Mouse (Mus musculus) kidney, postnatal 0 days (tissue): ENCODE measurements around the gene Col26a1. TPM values are rescaled to one million over a fixed set of nuclear protein-coding genes. Genes with fewer than 3 reads are reported as not detected.
"Not testable (repeated sequence)": the region's sequence is repeated elsewhere in the genome, so short reads cannot be mapped to it uniquely, and the experiment has no call there.

Experiments
- ATAC-seq: fragments of 200-750 bp; cut with Nextera tagmentation; replicated peaks from 2 replicates; pipeline ENCODE4 v1.8.0; 2017; ENCODE audit warnings: low read depth, moderate number of reproducible peaks, moderate TSS enrichment, moderate library complexity; ENCODE audit not compliant: low FRiP score
- DNase-seq: peaks from one replicate; pipeline ENCODE4 v3.0.0-alpha.2; 2016; ENCODE audit warnings: low spot score
- H3K27ac ChIP-seq: fragments of 300-500 bp; sonication (generic); 2 replicates; pipeline ENCODE4 v1.5.1; 2014; ENCODE audit warnings: mild to moderate bottlenecking
- H3K27me3 ChIP-seq: fragments of 300-500 bp; sonication (generic); 2 replicates; pipeline ENCODE4 v1.6.1; 2014; ENCODE audit warnings: low read length, mixed read lengths; ENCODE audit not compliant: insufficient read depth
- H3K36me3 ChIP-seq: fragments of 300-500 bp; sonication (generic); 2 replicates; pipeline ENCODE4 v1.6.1; 2014; ENCODE audit warnings: low read length, mixed read lengths; ENCODE audit not compliant: insufficient read depth
- H3K4me1 ChIP-seq: fragments of 300-500 bp; sonication (generic); replicated peaks from 2 replicates; pipeline ENCODE4 v1.6.1; 2014; ENCODE audit warnings: antibody characterized with exemption, low read length, mixed read lengths; ENCODE audit not compliant: insufficient read depth
- H3K4me2 ChIP-seq: fragments of 300-500 bp; sonication (generic); 2 replicates; pipeline ENCODE4 v1.6.1; 2014; ENCODE audit warnings: mild to moderate bottlenecking, low read length, moderate library complexity, mixed read lengths
- H3K4me3 ChIP-seq: fragments of 300-500 bp; sonication (generic); replicated peaks from 2 replicates; pipeline ENCODE4 v1.5.1; 2014; ENCODE audit warnings: low read depth, low read length
- H3K9ac ChIP-seq: fragments of 300-500 bp; sonication (generic); 2 replicates; pipeline ENCODE4 v1.6.1; 2014; ENCODE audit warnings: low read depth, low read length
- H3K9me3 ChIP-seq: fragments of 300-500 bp; sonication (generic); replicated peaks from 2 replicates; pipeline ENCODE4 v1.6.1; 2016; ENCODE audit warnings: low read length, inconsistent platforms, mixed read lengths
- CTCF ChIP-seq: IDR thresholded peaks from 2 replicates; pipeline ENCODE4 v1.5.1; 2016; ENCODE audit warnings: antibody characterized with exemption, low read depth, mild to moderate bottlenecking, moderate library complexity
- whole genome bisulfite sequencing: fragments of 180-500 bp; shearing (Covaris S2); extraction: QIAGEN DNeasy Blood & Tissue Kit; methylation state at CpG from one replicate; pipeline ENCODE4 v1.1.7; 2014; 5-methylcytosine and 5-hydroxymethylcytosine counted together
- polyA plus RNA-seq: library from polyadenylated mRNA; unstranded; fragments of >200 nt; fragmentation: Nextera tagmentation; extraction: Ambion mirVana; gene quantifications from 2 replicates; pipeline ENCODE4 v1.2.1, GENCODE M21; 2015

The Col26a1 gene
- polyA plus RNA-seq, 1 experiment from 2014 or later, result 47.1 TPM

- 97% methylated on average over 19 of the region's 19 CpGs for WGBS
- no peaks in the 10 kb centered on the region for H3K36me3 ChIP-seq
- TF ChIP-seq CTCF, result no peak
Observed at GRCm38 (mm10) chr5:136752104-136752503, 130.9 kb downstream of the Col26a1 start.

GRCm38 (mm10) chr5:136746596-136746995, 136.4 kb downstream of the Col26a1 start:
- Histone ChIP-seq H3K9ac (no peak overlapping the region), H3K36me3 (no peaks in the 10 kb centered on the region), H3K9me3 (peaks cover 12% of the 10 kb centered on the region), H3K4me1 (no peaks in the 10 kb centered on the region), H3K27me3 (no peaks in the 10 kb centered on the region), H3K4me2 (no peak overlapping the region), H3K4me3 (no peak overlapping the region), H3K27ac (no peak overlapping the region)
- ATAC-seq (no peak), DNase-seq (no peak)
- no peak for TF ChIP-seq CTCF
- 78% methylated on average over 9 of the region's 9 CpGs for WGBS

More at GRCm38 (mm10) chr5:136752104-136752503, 130.9 kb downstream of the Col26a1 start:
- Histone ChIP-seq H3K4me3 (no peak overlapping the region), H3K27ac (no peak overlapping the region), H3K4me1 (no peaks in the 10 kb centered on the region), H3K27me3 (no peaks in the 10 kb centered on the region), H3K9me3 (peaks cover 12% of the 10 kb centered on the region), H3K4me2 (no peak overlapping the region), H3K9ac (no peak overlapping the region)
- DNase-seq (no peak), ATAC-seq (no peak)

- no peaks in the 10 kb centered on the region for H3K36me3 ChIP-seq
- H3K4me3 ChIP-seq, result no peak overlapping the region
- H3K4me2 ChIP-seq, result no peak overlapping the region
- no peak for TF ChIP-seq CTCF
- no peak overlapping the region for H3K27ac ChIP-seq
- H3K9ac ChIP-seq, result no peak overlapping the region
- no peaks in the 10 kb centered on the region for H3K4me1 ChIP-seq
- DNase-seq (no peak), ATAC-seq (no peak)
- no peaks in the 10 kb centered on the region for H3K9me3 ChIP-seq
- WGBS, result 41% methylated on average over 6 of the region's 6 CpGs
- no peaks in the 10 kb centered on the region for H3K27me3 ChIP-seq
Observed at GRCm38 (mm10) chr5:136738918-136739317, 144.1 kb downstream of the Col26a1 start.

- not testable (repeated sequence) for H3K4me2 ChIP-seq, DNase-seq, H3K4me3 ChIP-seq, H3K4me1 ChIP-seq, H3K9ac ChIP-seq, H3K9me3 ChIP-seq, H3K27ac ChIP-seq, H3K36me3 ChIP-seq, ATAC-seq, H3K27me3 ChIP-seq
- 76% methylated on average over 4 of the region's 5 CpGs for WGBS
Observed at GRCm38 (mm10) chr5:136726271-136726670, 156.7 kb downstream of the Col26a1 start.

- Histone ChIP-seq H3K9ac (no peak overlapping the region), H3K4me3 (no peak overlapping the region), H3K27ac (no peak overlapping the region), H3K4me2 (no peak overlapping the region), H3K27me3 (no peaks in the 10 kb centered on the region), H3K9me3 (no peaks in the 10 kb centered on the region), H3K4me1 (0 out of 2 replicates have a peak, but pooled peaks cover 8% of the 10 kb centered on the region), H3K36me3 (no peaks in the 10 kb centered on the region)
- ATAC-seq, result no peak
- DNase-seq, result no peak
- no peak for TF ChIP-seq CTCF
- WGBS, result 71% methylated on average over 5 of the region's 5 CpGs
Observed at GRCm38 (mm10) chr5:136721596-136721995, 161.4 kb downstream of the Col26a1 start.

GRCm38 (mm10) chr5:136718656-136719055, 164.4 kb downstream of the Col26a1 start:
- Histone ChIP-seq H3K4me2 (no peak overlapping the region), H3K4me1 (0 out of 2 replicates have a peak, but pooled peaks cover 8% of the 10 kb centered on the region), H3K4me3 (no peak overlapping the region), H3K27ac (no peak overlapping the region), H3K9me3 (no peaks in the 10 kb centered on the region), H3K36me3 (no peaks in the 10 kb centered on the region), H3K9ac (no peak overlapping the region), H3K27me3 (no peaks in the 10 kb centered on the region)
- ATAC-seq, result no peak
- TF ChIP-seq CTCF, result no peak
- 61% methylated on average over 8 of the region's 8 CpGs for WGBS
- no peak for DNase-seq

GRCm38 (mm10) chr5:136717573-136717854, 165.5 kb downstream of the Col26a1 start:
- Histone ChIP-seq H3K4me2 (no peak overlapping the region), H3K4me3 (no peak overlapping the region), H3K27ac (no peak overlapping the region), H3K36me3 (no peaks in the 10 kb centered on the region), H3K9ac (no peak overlapping the region), H3K27me3 (no peaks in the 10 kb centered on the region), H3K9me3 (no peaks in the 10 kb centered on the region), H3K4me1 (0 out of 2 replicates have a peak, but pooled peaks cover 8% of the 10 kb centered on the region)
- 19% methylated on average over 2 of the region's 2 CpGs for WGBS
- no peak for TF ChIP-seq CTCF
- no peak for DNase-seq
- peak; percentile 51 for ATAC-seq
